In the genomic region with DNA sequence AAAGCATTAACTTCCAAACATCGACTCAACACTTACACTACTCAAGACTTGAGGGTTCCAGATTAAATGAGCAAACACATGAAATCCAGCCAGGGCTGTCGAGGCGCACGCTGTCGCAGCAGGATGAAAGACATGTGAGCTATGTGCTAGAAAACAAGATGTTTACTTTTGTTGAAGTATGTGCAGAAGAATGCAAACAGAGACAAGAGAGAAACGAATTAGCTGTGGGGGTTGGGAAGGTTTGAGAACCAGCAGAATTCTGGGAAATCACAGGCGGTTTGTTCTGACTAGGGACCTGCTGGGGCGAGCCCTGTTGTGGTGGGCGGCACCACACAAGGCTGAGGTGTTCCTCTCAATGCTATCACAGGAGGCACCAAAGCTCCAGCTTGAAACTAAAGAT, we compare ENCODE assay signal across 40 mouse cellular contexts. TPM values are rescaled to one million over a fixed set of nuclear protein-coding genes. Genes with fewer than 3 reads are reported as not detected.
DNase-seq lines count a peak whose midpoint lies in the region; ATAC-seq and TF ChIP-seq lines count a peak whose summit lies in the region.
"Had no signal": no experiment of that assay in that cellular context is flagged by ENCODE, and none has a peak within 500 bp of the region (broad histone marks: within the 10 kb centered on the region; RNA-seq: fewer than 3 reads in every experiment).

No protein-coding gene starts in this region.

- DNase-seq in layer of hippocampus, adult 2 months (ENCODE audit: low spot score in 2 of 2), result no peak
- DNase-seq in layer of hippocampus, adult 11-12 months (ENCODE audit: low spot score), result no peak
- peak; percentile 83 for DNase-seq in lung, postnatal 25 days (ENCODE audit: low spot score)
- no peak for DNase-seq in thymus, postnatal 10 days (ENCODE audit: low spot score in 2 of 2)
- DNase-seq in testis, postnatal 14 days (ENCODE audit: low spot score), result no peak
- DNase-seq in embryo, embryonic 9.5 days (ENCODE audit: extremely low spot score), result no peak
- DNase-seq: adrenal gland, adult 2 months; adrenal gland, postnatal 36 days; cerebellum, adult 18-20 months; cerebellum, postnatal 14 days; gastrocnemius, postnatal 14 days; kidney, adult 2 months; kidney, postnatal 36 days; layer of hippocampus, postnatal 36 days; liver; midbrain, embryonic 14.5 days; right cerebral cortex, postnatal 14 days; thymus, adult 2 months; thymus, postnatal 4 days had no signal

- 51% methylated on average over 9 of the region's 9 CpGs for WGBS in lung, embryonic 15.5 days

- H3K9ac ChIP-seq in lung, embryonic 15.5 days, result no peak overlapping the region
- H3K9ac ChIP-seq: forebrain, embryonic 13.5 days; heart, embryonic 15.5 days; liver, embryonic 14.5 days had no signal

- H3K36me3 ChIP-seq in lung, embryonic 15.5 days, result peaks cover 68% of the 10 kb centered on the region
- H3K36me3 ChIP-seq: G1E had no signal

- H3K27me3 ChIP-seq in lung, embryonic 15.5 days, result no peaks in the 10 kb centered on the region
- H3K27me3 ChIP-seq: CH12.LX; forebrain, embryonic 13.5 days; heart, embryonic 15.5 days had no signal

- TF ChIP-seq CTCF in layer of hippocampus, adult 2 months (conservative IDR thresholded peaks at IDR 0.05), result no peak

- peaks cover 33% of the 10 kb centered on the region for H3K4me1 ChIP-seq in lung, embryonic 15.5 days

- H3K4me3 ChIP-seq in layer of hippocampus, adult 2 months, result no peak overlapping the region
- H3K4me3 ChIP-seq in lung, embryonic 15.5 days, result no peak overlapping the region
- H3K4me3 ChIP-seq: forebrain, embryonic 13.5 days; heart, embryonic 15.5 days had no signal

- ATAC-seq in lung, embryonic 15.5 days (ENCODE audit: borderline replicate concordance, extremely low read depth, low FRiP score, low TSS enrichment), result peak; percentile 40; the same call in 1 of the 2 replicates
- ATAC-seq: forebrain, embryonic 13.5 days; hindbrain, embryonic 16.5 days had no signal

- H3K27ac ChIP-seq in layer of hippocampus, adult 2 months, result 0 out of 2 replicates have a peak overlapping the region, but pooled peaks have one; percentile 21
- H3K27ac ChIP-seq in lung, embryonic 15.5 days, result peak overlapping the region; percentile 22
- H3K27ac ChIP-seq: forebrain, embryonic 13.5 days; heart, embryonic 15.5 days; liver, embryonic 14.5 days had no signal

- H3K9me3 ChIP-seq in lung, embryonic 15.5 days, result no peaks in the 10 kb centered on the region
- H3K9me3 ChIP-seq: forebrain, embryonic 13.5 days; G1E; heart, embryonic 15.5 days had no signal

- H3K4me2 ChIP-seq in lung, embryonic 15.5 days, result no peak overlapping the region
- H3K4me2 ChIP-seq: forebrain, embryonic 13.5 days; heart, embryonic 15.5 days had no signal

RNA-seq across cellular contexts. Expression of gene Cttnbp2nl, which starts 44.9 kb away (rescaled TPM):
- total RNA-seq in layer of hippocampus, adult 2 months (2021), result 10 to 100 TPM; 21.1 to 25.4 TPM
- polyA plus RNA-seq in lung, embryonic 15.5 days (2015; fragmentation: Nextera tagmentation; extraction: Ambion mirVana), result 32.9 and 34.5 TPM in 2 replicates

RNA-seq across cellular contexts. Expression of gene Wnt2b, which starts 46.3 kb away (rescaled TPM):
- total RNA-seq in layer of hippocampus, adult 2 months (2021), result under 1 TPM; 0.41 to 0.47 TPM
- 2.0 and 2.4 TPM in 2 replicates for polyA plus RNA-seq in lung, embryonic 15.5 days (2015; fragmentation: Nextera tagmentation; extraction: Ambion mirVana)
- total RNA-seq: CH12.LX; granulocyte monocyte progenitor cell, adult 5-6 weeks; monocyte, adult 5-6 weeks had no signal
- polyA plus RNA-seq: G1E had no signal

RNA-seq across cellular contexts. Expression of gene 4930564D02Rik, which starts 58.6 kb away (rescaled TPM):
- not detected for total RNA-seq in layer of hippocampus, adult 2 months (2021)
- polyA plus RNA-seq in lung, embryonic 15.5 days (2015; fragmentation: Nextera tagmentation; extraction: Ambion mirVana), result not detected in 2 replicates
- total RNA-seq: adrenal gland, adult 2 months; adrenal gland, postnatal 36 days; CH12.LX; G1E; gastrocnemius, postnatal 14 days; granulocyte monocyte progenitor cell, adult 5-6 weeks; heart, postnatal 25 days; layer of hippocampus, postnatal 36 days; left cerebral cortex, postnatal 10 days; monocyte, adult 5-6 weeks had no signal
- polyA plus RNA-seq: adrenal gland, adult 2 months; brain, embryonic 14.5 days; C2C12; cortical plate, adult 2 months; embryonic facial prominence, embryonic 11.5 days; forebrain, embryonic 13.5 days; G1E; heart, embryonic 15.5 days; hindbrain, embryonic 11.5 days; hindbrain, embryonic 16.5 days; intestine, embryonic 14.5 days; kidney, adult 2 months; kidney, embryonic 16.5 days; limb, embryonic 11.5 days; liver, embryonic 14.5 days; midbrain, embryonic 14.5 days; neural tube, embryonic 14.5 days; stomach, embryonic 16.5 days; thymus, adult 2 months had no signal
